Mouse (Mus musculus): ENCODE results near the gene Abcg2. TPM values are rescaled to one million over a fixed set of nuclear protein-coding genes. Genes with fewer than 3 reads are reported as not detected.
"Not testable (repeated sequence)": the region's sequence is repeated elsewhere in the genome, so short reads cannot be mapped to it uniquely, and the experiment has no call there.

The Abcg2 gene
- polyA plus RNA-seq (2011; ENCODE audit: insufficient read depth, insufficient read length, low read depth, missing spikeins) = 62.7 and 71.8 TPM in 2 replicates

- H3K36me3 ChIP-seq (ENCODE audit: control insufficient read depth, insufficient read depth, low read length, poor library complexity, severe bottlenecking); H3K9me3 ChIP-seq (replicated peaks; ENCODE audit: control insufficient read depth, insufficient read depth, low read length, poor library complexity, severe bottlenecking); H3K27me3 ChIP-seq (ENCODE audit: control insufficient read depth, insufficient read depth, low read length, poor library complexity, severe bottlenecking); H3K4me3 ChIP-seq (ENCODE audit: low read depth, low read length); H3K9ac ChIP-seq (ENCODE audit: low read depth, poor library complexity, severe bottlenecking); H3K27ac ChIP-seq (ENCODE audit: insufficient read depth, low read length); H3K4me1 ChIP-seq (ENCODE audit: control insufficient read depth, insufficient read depth, low read length): not testable (repeated sequence)
Observed at GRCm38 (mm10) chr6:58584223-58584622, at the start of gene Abcg2. Gene Abcg2 (plus strand): TSS chr6:58584523.

GRCm38 (mm10) chr6:58540263-58540662 lies 44.1 kb upstream of the Abcg2 start:
- H3K36me3 ChIP-seq (ENCODE audit: control insufficient read depth, insufficient read depth, low read length, poor library complexity, severe bottlenecking); H3K27ac ChIP-seq (ENCODE audit: insufficient read depth, low read length); H3K27me3 ChIP-seq (ENCODE audit: control insufficient read depth, insufficient read depth, low read length, poor library complexity, severe bottlenecking); H3K9me3 ChIP-seq (replicated peaks; ENCODE audit: control insufficient read depth, insufficient read depth, low read length, poor library complexity, severe bottlenecking); H3K4me3 ChIP-seq (ENCODE audit: low read depth, low read length); H3K9ac ChIP-seq (ENCODE audit: low read depth, poor library complexity, severe bottlenecking); H3K4me1 ChIP-seq (ENCODE audit: control insufficient read depth, insufficient read depth, low read length): not testable (repeated sequence)

DNA sequence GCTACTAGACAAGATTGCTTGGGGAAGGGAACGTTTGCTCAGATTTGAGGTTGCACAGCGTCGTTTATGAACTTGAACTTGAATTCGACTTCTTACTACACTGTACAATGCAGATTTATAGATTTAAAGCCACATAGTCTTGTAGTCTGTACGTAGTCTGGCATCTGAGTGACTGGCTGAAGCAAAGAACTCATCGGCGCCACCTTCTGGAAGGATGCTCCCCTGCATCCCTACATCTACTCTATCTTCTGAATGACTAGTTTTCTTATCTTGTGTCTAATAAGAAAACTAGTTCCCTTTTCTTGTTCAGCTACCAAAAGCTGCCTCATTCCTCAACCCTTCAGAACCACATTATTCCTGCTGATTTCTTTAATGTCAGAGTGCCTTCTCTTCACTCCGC lies 41.5 kb upstream of the Abcg2 start:
- not testable (repeated sequence) for H3K9ac ChIP-seq (ENCODE audit: low read depth, poor library complexity, severe bottlenecking); H3K9me3 ChIP-seq (replicated peaks; ENCODE audit: control insufficient read depth, insufficient read depth, low read length, poor library complexity, severe bottlenecking); H3K4me1 ChIP-seq (ENCODE audit: control insufficient read depth, insufficient read depth, low read length); H3K36me3 ChIP-seq (ENCODE audit: control insufficient read depth, insufficient read depth, low read length, poor library complexity, severe bottlenecking); H3K27me3 ChIP-seq (ENCODE audit: control insufficient read depth, insufficient read depth, low read length, poor library complexity, severe bottlenecking); H3K27ac ChIP-seq (ENCODE audit: insufficient read depth, low read length); H3K4me3 ChIP-seq (ENCODE audit: low read depth, low read length)
- peak; percentile 40 for TF ChIP-seq CTCF (IDR thresholded peaks at IDR 0.05; ENCODE audit: low read depth, low read length)

GRCm38 (mm10) chr6:58544971-58545370 lies 39.4 kb upstream of the Abcg2 start:
- not testable (repeated sequence) for H3K27me3 ChIP-seq (ENCODE audit: control insufficient read depth, insufficient read depth, low read length, poor library complexity, severe bottlenecking); H3K9ac ChIP-seq (ENCODE audit: low read depth, poor library complexity, severe bottlenecking); H3K4me3 ChIP-seq (ENCODE audit: low read depth, low read length); H3K36me3 ChIP-seq (ENCODE audit: control insufficient read depth, insufficient read depth, low read length, poor library complexity, severe bottlenecking); H3K4me1 ChIP-seq (ENCODE audit: control insufficient read depth, insufficient read depth, low read length); H3K27ac ChIP-seq (ENCODE audit: insufficient read depth, low read length); H3K9me3 ChIP-seq (replicated peaks; ENCODE audit: control insufficient read depth, insufficient read depth, low read length, poor library complexity, severe bottlenecking)

DNA sequence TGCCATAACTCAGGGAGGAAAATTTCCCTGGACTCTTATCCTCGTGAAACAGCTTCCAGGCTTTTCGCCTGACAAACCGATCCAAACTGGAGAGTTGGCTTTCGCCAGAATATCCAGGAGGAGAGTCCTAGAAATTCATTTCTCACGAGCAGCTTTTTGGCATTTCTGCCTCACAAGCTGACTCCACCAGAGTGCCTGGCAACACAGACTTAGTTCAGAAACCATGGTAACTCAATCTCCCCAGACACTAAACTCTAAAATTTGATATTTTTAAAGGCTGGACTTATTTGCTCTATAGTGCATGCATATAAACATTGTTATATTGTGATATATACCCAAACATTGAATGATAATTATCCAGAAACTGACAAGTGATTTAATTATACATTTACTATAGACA lies 38.3 kb upstream of the Abcg2 start:
- not testable (repeated sequence) for H3K9me3 ChIP-seq (replicated peaks; ENCODE audit: control insufficient read depth, insufficient read depth, low read length, poor library complexity, severe bottlenecking); H3K4me1 ChIP-seq (ENCODE audit: control insufficient read depth, insufficient read depth, low read length); H3K27ac ChIP-seq (ENCODE audit: insufficient read depth, low read length); H3K4me3 ChIP-seq (ENCODE audit: low read depth, low read length); H3K9ac ChIP-seq (ENCODE audit: low read depth, poor library complexity, severe bottlenecking); H3K27me3 ChIP-seq (ENCODE audit: control insufficient read depth, insufficient read depth, low read length, poor library complexity, severe bottlenecking); H3K36me3 ChIP-seq (ENCODE audit: control insufficient read depth, insufficient read depth, low read length, poor library complexity, severe bottlenecking)

GRCm38 (mm10) chr6:58546816-58547215 lies 37.5 kb upstream of the Abcg2 start:
- TF ChIP-seq CTCF (IDR thresholded peaks at IDR 0.05; ENCODE audit: low read depth, low read length) = peak; percentile 30
- TF ChIP-seq EP300 (IDR thresholded peaks at IDR 0.05; ENCODE audit: insufficient read depth, low read depth, low read length) = no peak
- no peak for TF ChIP-seq POLR2A (IDR thresholded peaks at IDR 0.05; ENCODE audit: insufficient read depth, low read length)
- no peaks in the 10 kb centered on the region for H3K4me1 ChIP-seq (ENCODE audit: control insufficient read depth, insufficient read depth, low read length)

DNA sequence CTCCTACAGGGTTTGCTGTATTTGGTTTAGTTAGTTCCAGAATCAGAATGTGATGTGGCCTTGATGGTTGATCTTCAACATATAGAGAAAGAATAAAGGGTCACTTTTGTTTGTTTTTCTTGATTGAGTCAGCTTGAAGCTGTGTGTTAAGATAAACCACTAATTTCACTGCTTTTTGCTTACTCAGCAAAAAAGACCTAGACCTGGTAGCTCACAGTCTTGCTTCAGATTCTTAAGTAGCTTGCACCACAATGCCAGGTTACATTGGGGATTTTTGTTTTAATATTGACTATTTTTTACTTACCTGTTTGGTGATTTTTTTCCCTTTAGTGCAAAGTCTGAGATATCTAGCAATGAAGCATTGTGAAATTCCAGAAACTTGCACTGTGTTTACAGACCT lies 30.5 kb upstream of the Abcg2 start:
- not testable (repeated sequence) for H3K4me1 ChIP-seq (ENCODE audit: control insufficient read depth, insufficient read depth, low read length); H3K4me3 ChIP-seq (ENCODE audit: low read depth, low read length); H3K27ac ChIP-seq (ENCODE audit: insufficient read depth, low read length); H3K27me3 ChIP-seq (ENCODE audit: control insufficient read depth, insufficient read depth, low read length, poor library complexity, severe bottlenecking); H3K9me3 ChIP-seq (replicated peaks; ENCODE audit: control insufficient read depth, insufficient read depth, low read length, poor library complexity, severe bottlenecking); H3K36me3 ChIP-seq (ENCODE audit: control insufficient read depth, insufficient read depth, low read length, poor library complexity, severe bottlenecking); H3K9ac ChIP-seq (ENCODE audit: low read depth, poor library complexity, severe bottlenecking)

More at GRCm38 (mm10) chr6:58546816-58547215, 37.5 kb upstream of the Abcg2 start:
- H3K9ac ChIP-seq (ENCODE audit: low read depth, poor library complexity, severe bottlenecking) = no peak overlapping the region
- no peaks in the 10 kb centered on the region for H3K9me3 ChIP-seq (replicated peaks; ENCODE audit: control insufficient read depth, insufficient read depth, low read length, poor library complexity, severe bottlenecking)
- no peak overlapping the region for H3K27ac ChIP-seq (ENCODE audit: insufficient read depth, low read length)
- H3K4me3 ChIP-seq (ENCODE audit: low read depth, low read length) = no peak overlapping the region
- no peaks in the 10 kb centered on the region for H3K27me3 ChIP-seq (ENCODE audit: control insufficient read depth, insufficient read depth, low read length, poor library complexity, severe bottlenecking)
- H3K36me3 ChIP-seq (ENCODE audit: control insufficient read depth, insufficient read depth, low read length, poor library complexity, severe bottlenecking) = no peaks in the 10 kb centered on the region

GRCm38 (mm10) chr6:58593987-58594844 lies 9.9 kb downstream of the Abcg2 start:
- H3K36me3 ChIP-seq (ENCODE audit: control insufficient read depth, insufficient read depth, low read length, poor library complexity, severe bottlenecking); H3K4me1 ChIP-seq (ENCODE audit: control insufficient read depth, insufficient read depth, low read length); H3K27me3 ChIP-seq (ENCODE audit: control insufficient read depth, insufficient read depth, low read length, poor library complexity, severe bottlenecking); H3K4me3 ChIP-seq (ENCODE audit: low read depth, low read length); H3K9ac ChIP-seq (ENCODE audit: low read depth, poor library complexity, severe bottlenecking): not testable (repeated sequence)
- Histone ChIP-seq H3K9me3 (replicated peaks; ENCODE audit: control insufficient read depth, insufficient read depth, low read length, poor library complexity, severe bottlenecking) (peaks cover 17% of the 10 kb centered on the region), H3K27ac (ENCODE audit: insufficient read depth, low read length) (peak overlapping the region; percentile 85)
